Mouse (Mus musculus) MEL (cell line): ENCODE measurements around the gene Hs3st5. TPM values are rescaled to one million over a fixed set of nuclear protein-coding genes. Genes with fewer than 3 reads are reported as not detected.

Source experiments
- DNase-seq: peaks from one replicate; pipeline ENCODE4 v3.0.0; 2011; ENCODE audit warnings: low read depth, low spot score
- H3K27ac ChIP-seq: 2 replicates; pipeline ENCODE4 v1.5.1; 2012; ENCODE audit warnings: low read depth, mild to moderate bottlenecking, control low read depth, low read length, moderate library complexity; ENCODE audit not compliant: control insufficient read depth
- H3K27me3 ChIP-seq, 2 experiments: fragments of 150-350 bp in 1 of 2; sonication (generic) in 1 of 2; 2 replicates each; pipeline ENCODE4 v1.6.1; 2012; ENCODE audit warnings: low read length in 2 of 2, mild to moderate bottlenecking in 2 of 2, improper control_type of control experiment in 1 of 2, moderate library complexity in 1 of 2; ENCODE audit not compliant: insufficient read depth in 2 of 2, control insufficient read depth in 1 of 2
- H3K36me3 ChIP-seq, 2 experiments: 2 replicates each; pipeline ENCODE4 v1.6.1; 2012 to 2014; ENCODE audit warnings: low read length in 2 of 2, improper control_type of control experiment in 1 of 2, inconsistent platforms in 1 of 2, mild to moderate bottlenecking in 1 of 2; ENCODE audit not compliant: insufficient read depth in 2 of 2, control insufficient read depth in 1 of 2
- H3K4me1 ChIP-seq, 2 experiments: fragments of 150-350 bp in 1 of 2; sonication (generic) in 1 of 2; 2 replicates each; pipeline ENCODE4 v1.6.1; 2012; ENCODE audit warnings: low read length in 2 of 2, improper control_type of control experiment in 1 of 2, mild to moderate bottlenecking in 1 of 2; ENCODE audit not compliant: insufficient read depth in 2 of 2, control insufficient read depth in 1 of 2
- H3K4me3 ChIP-seq, 2 experiments: fragments of 150-350 bp in 1 of 2; sonication (generic) in 1 of 2; 2 replicates each; pipeline ENCODE4 v1.5.1; 2012; ENCODE audit warnings: low read depth in 2 of 2, low read length in 2 of 2, mild to moderate bottlenecking in 2 of 2, moderate library complexity in 2 of 2, control low read depth in 1 of 2, improper control_type of control experiment in 1 of 2; ENCODE audit not compliant: control insufficient read depth in 1 of 2, insufficient read depth in 1 of 2
- H3K79me2 ChIP-seq: 2 replicates; pipeline ENCODE4 v1.6.1; 2012; ENCODE audit warnings: mild to moderate bottlenecking, low read length, moderate library complexity; ENCODE audit not compliant: control insufficient read depth, poor library complexity, insufficient read depth
- H3K9ac ChIP-seq: 2 replicates; pipeline ENCODE4 v1.6.1; 2012; ENCODE audit warnings: low read depth, mild to moderate bottlenecking, control low read depth, low read length, moderate library complexity; ENCODE audit not compliant: control insufficient read depth, poor library complexity, severe bottlenecking
- H3K9me3 ChIP-seq: fragments of 150-350 bp; sonication (generic); replicated peaks from 2 replicates; pipeline ENCODE4 v1.6.1; 2012; ENCODE audit warnings: mild to moderate bottlenecking, low read length, improper control_type of control experiment, moderate library complexity; ENCODE audit not compliant: insufficient read depth
- BHLHE40 ChIP-seq: IDR thresholded peaks from 2 replicates; pipeline ENCODE4 v1.6.1; 2012; ENCODE audit warnings: low read depth, mild to moderate bottlenecking, inconsistent platforms, low read length, improper control_type of control experiment, borderline replicate concordance
- CTCF ChIP-seq, 3 experiments: IDR thresholded peaks in 2 of 3; conservative IDR thresholded peaks in 1 of 3; 2 replicates each; pipeline ENCODE4 v1.5.1; 2011 to 2012; ENCODE audit warnings: low read length in 3 of 3, low read depth in 2 of 3, mild to moderate bottlenecking in 2 of 3, improper control_type of control experiment in 1 of 3, inconsistent platforms in 1 of 3, mixed read lengths in 1 of 3, moderate library complexity in 1 of 3; ENCODE audit not compliant: control insufficient read depth in 1 of 3, insufficient read depth in 1 of 3, poor library complexity in 1 of 3, severe bottlenecking in 1 of 3
- E2F4 ChIP-seq: IDR thresholded peaks from 2 replicates; pipeline ENCODE4 v1.6.1; 2011; ENCODE audit warnings: low read depth, low read length, improper control_type of control experiment, borderline replicate concordance
- ELF1 ChIP-seq: IDR thresholded peaks from 2 replicates; pipeline ENCODE4 v1.6.1; 2014; ENCODE audit warnings: low read depth, mild to moderate bottlenecking, inconsistent platforms, low read length, improper control_type of control experiment, moderate library complexity
- ETS1 ChIP-seq: IDR thresholded peaks from 2 replicates; pipeline ENCODE4 v1.6.1; 2012; ENCODE audit warnings: low read depth, mild to moderate bottlenecking, inconsistent platforms, low read length, improper control_type of control experiment, moderate library complexity
- GABPA ChIP-seq: IDR thresholded peaks from 2 replicates; pipeline ENCODE4 v1.6.1; 2012; ENCODE audit warnings: low read depth, mild to moderate bottlenecking, inconsistent platforms, low read length, improper control_type of control experiment, moderate library complexity
- JUND ChIP-seq: IDR thresholded peaks from 2 replicates; pipeline ENCODE4 v1.6.1; 2011; ENCODE audit warnings: low read depth, mild to moderate bottlenecking, improper control_type of control experiment, low read length
- KAT2A ChIP-seq: conservative IDR thresholded peaks from 2 replicates; pipeline ENCODE4 v1.6.1; 2012; ENCODE audit warnings: low read depth, low read length, improper control_type of control experiment, inconsistent platforms
- MAFK ChIP-seq: IDR thresholded peaks from 2 replicates; pipeline ENCODE4 v1.6.1; 2011; ENCODE audit warnings: low read depth, mild to moderate bottlenecking, low read length, improper control_type of control experiment, borderline replicate concordance
- MAZ ChIP-seq: IDR thresholded peaks from 2 replicates; pipeline ENCODE4 v1.6.1; 2012; ENCODE audit warnings: low read depth, mild to moderate bottlenecking, inconsistent platforms, low read length, improper control_type of control experiment
- MEF2A ChIP-seq: IDR thresholded peaks from 2 replicates; pipeline ENCODE4 v1.6.1; 2014; ENCODE audit warnings: low read depth, mild to moderate bottlenecking, inconsistent platforms, low read length, improper control_type of control experiment; ENCODE audit not compliant: poor library complexity, insufficient replicate concordance, severe bottlenecking; ENCODE audit errors: extremely low read depth
- MYC ChIP-seq: IDR thresholded peaks from 2 replicates; pipeline ENCODE4 v1.6.1; 2011; ENCODE audit warnings: low read depth, mild to moderate bottlenecking, low read length, improper control_type of control experiment, moderate library complexity
- NELFE ChIP-seq: IDR thresholded peaks from 2 replicates; pipeline ENCODE4 v1.6.1; 2011; ENCODE audit warnings: low read depth, low read length, improper control_type of control experiment
- POLR2A ChIP-seq, 2 experiments: IDR thresholded peaks; 2 replicates each; pipeline ENCODE4 v1.6.1; 2011 to 2012; ENCODE audit warnings: low read length in 2 of 2, mild to moderate bottlenecking in 2 of 2, control low read depth in 1 of 2, improper control_type of control experiment in 1 of 2, low read depth in 1 of 2, moderate library complexity in 1 of 2; ENCODE audit not compliant: control insufficient read depth in 1 of 2, insufficient read depth in 1 of 2, poor library complexity in 1 of 2
- POLR2AphosphoS2 ChIP-seq: IDR thresholded peaks from 2 replicates; pipeline ENCODE4 v1.6.1; 2011; ENCODE audit warnings: low read length, improper control_type of control experiment
- POLR2AphosphoS5 ChIP-seq: IDR thresholded peaks from 2 replicates; pipeline ENCODE4 v1.6.1; 2012; ENCODE audit warnings: low read depth, borderline replicate concordance, mild to moderate bottlenecking, inconsistent platforms, low read length, moderate library complexity, mixed read lengths
- RCOR1 ChIP-seq: IDR thresholded peaks from 2 replicates; pipeline ENCODE4 v1.6.1; 2012; ENCODE audit warnings: low read depth, mild to moderate bottlenecking, inconsistent platforms, low read length, improper control_type of control experiment
- SIN3A ChIP-seq: IDR thresholded peaks from 2 replicates; pipeline ENCODE4 v1.6.1; 2012; ENCODE audit warnings: low read length, improper control_type of control experiment, inconsistent platforms
- SMC3 ChIP-seq: IDR thresholded peaks from 2 replicates; pipeline ENCODE4 v1.6.1; 2011; ENCODE audit warnings: low read depth, low read length, improper control_type of control experiment
- USF1 ChIP-seq: IDR thresholded peaks from 2 replicates; pipeline ENCODE4 v1.6.1; 2014; ENCODE audit warnings: low read depth, mild to moderate bottlenecking, inconsistent platforms, low read length, improper control_type of control experiment, moderate library complexity
- polyA plus RNA-seq, 2 experiments: library from polyadenylated mRNA; stranded (reverse) in 1 of 2; unstranded in 1 of 2; fragments of >175 nt in 1 of 2; fragments of >200 nt in 1 of 2; gene quantifications; 2 replicates each; pipeline versions ENCODE4 v1.2.1 to v1.2.4; 2012; ENCODE audit warnings: low replicate concordance in 2 of 2, low read depth in 1 of 2; ENCODE audit not compliant: insufficient read length in 2 of 2, insufficient read depth in 1 of 2, missing spikeins in 1 of 2
- total RNA-seq: library from RNA; depleted of rRNA; stranded (reverse); fragments of 300-350 nt; gene quantifications from 2 replicates; pipeline ENCODE4 v1.2.3, GENCODE M21; 2012

Gene Hs3st5
- total and polyA plus RNA-seq, 3 experiments: not detected

- no peak overlapping the region for H3K4me3 ChIP-seq
- H3K4me1 ChIP-seq: no peaks in the 10 kb centered on the region
- no peak for DNase-seq
- TF ChIP-seq POLR2AphosphoS5 (no peak), SIN3A (no peak), RCOR1 (no peak), JUND (no peak), CTCF (IDR thresholded peaks at IDR 0.05 in 2 of 3, conservative IDR thresholded peaks at IDR 0.05 in 1 of 3; ENCODE audit: control insufficient read depth in 1 of 3, insufficient read depth in 1 of 3, low read depth in 2 of 3, low read length in 3 of 3, poor library complexity in 1 of 3, severe bottlenecking in 1 of 3) (no peak), BHLHE40 (no peak), ELF1 (no peak), MEF2A (no peak), E2F4 (no peak), SMC3 (no peak), NELFE (no peak)
- H3K27me3 ChIP-seq: no peaks in the 10 kb centered on the region
- H3K36me3 ChIP-seq: no peaks in the 10 kb centered on the region
- no peak overlapping the region for H3K27ac ChIP-seq
- H3K79me2 ChIP-seq: no peaks in the 10 kb centered on the region
- H3K9ac ChIP-seq: no peak overlapping the region
- H3K9me3 ChIP-seq: no peaks in the 10 kb centered on the region
Observed at GRCm38 (mm10) chr10:36493566-36493965, 13.0 kb upstream of the Hs3st5 start.

GRCm38 (mm10) chr10:36499713-36500112 lies 6.9 kb upstream of the Hs3st5 start:
- no peak overlapping the region for H3K4me3 ChIP-seq
- no peaks in the 10 kb centered on the region for H3K79me2 ChIP-seq
- no peaks in the 10 kb centered on the region for H3K9me3 ChIP-seq
- H3K36me3 ChIP-seq: no peaks in the 10 kb centered on the region
- no peaks in the 10 kb centered on the region for H3K4me1 ChIP-seq
- no peaks in the 10 kb centered on the region for H3K27me3 ChIP-seq
- no peak for DNase-seq
- no peak overlapping the region for H3K27ac ChIP-seq
- TF ChIP-seq POLR2A (IDR thresholded peaks at IDR 0.05; ENCODE audit: control insufficient read depth in 1 of 2, insufficient read depth in 1 of 2, low read depth in 1 of 2, low read length in 2 of 2, poor library complexity in 1 of 2): no peak
- no peak overlapping the region for H3K9ac ChIP-seq

GRCm38 (mm10) chr10:36506033-36506726 lies 434 bp upstream of the Hs3st5 start:
- no peak overlapping the region for H3K4me3 ChIP-seq
- H3K9ac ChIP-seq: no peak overlapping the region
- no peak for TF ChIP-seq USF1
- no peak for TF ChIP-seq GABPA
- TF ChIP-seq POLR2A (IDR thresholded peaks at IDR 0.05; ENCODE audit: control insufficient read depth in 1 of 2, insufficient read depth in 1 of 2, low read depth in 1 of 2, low read length in 2 of 2, poor library complexity in 1 of 2): no peak
- TF ChIP-seq RCOR1: no peak
- TF ChIP-seq MAFK: no peak
- no peak for TF ChIP-seq POLR2AphosphoS2
- no peak for TF ChIP-seq JUND
- no peak for TF ChIP-seq KAT2A
- no peak for TF ChIP-seq MAZ
- no peak for TF ChIP-seq ETS1
- TF ChIP-seq E2F4: no peak
- TF ChIP-seq CTCF (IDR thresholded peaks at IDR 0.05 in 2 of 3, conservative IDR thresholded peaks at IDR 0.05 in 1 of 3; ENCODE audit: control insufficient read depth in 1 of 3, insufficient read depth in 1 of 3, low read depth in 2 of 3, low read length in 3 of 3, poor library complexity in 1 of 3, severe bottlenecking in 1 of 3): no peak
- TF ChIP-seq POLR2AphosphoS5: no peak
- no peak for TF ChIP-seq MYC
- TF ChIP-seq, all 39 proteins: peak for 0
- no peaks in the 10 kb centered on the region for H3K9me3 ChIP-seq
- no peaks in the 10 kb centered on the region for H3K27me3 ChIP-seq
- H3K36me3 ChIP-seq: no peaks in the 10 kb centered on the region
- DNase-seq: no peak
- no peaks in the 10 kb centered on the region for H3K79me2 ChIP-seq
- H3K4me1 ChIP-seq: no peaks in the 10 kb centered on the region
- H3K27ac ChIP-seq: no peak overlapping the region
